Mouse (Mus musculus) E14TG2a.4 (cell line): ENCODE measurements around the gene Adam8.

Source experiments
- CTCF ChIP-seq: conservative IDR thresholded peaks from 2 replicates; pipeline ENCODE4 v1.5.1; 2014; ENCODE audit warnings: low read length
- NANOG ChIP-seq: IDR thresholded peaks from 2 replicates; pipeline ENCODE4 v1.6.1; 2014; ENCODE audit warnings: borderline replicate concordance, low read length, mixed read lengths
- POU5F1 ChIP-seq: IDR thresholded peaks from 2 replicates; pipeline ENCODE4 v1.6.1; 2014; ENCODE audit warnings: low read length, borderline replicate concordance

DNA sequence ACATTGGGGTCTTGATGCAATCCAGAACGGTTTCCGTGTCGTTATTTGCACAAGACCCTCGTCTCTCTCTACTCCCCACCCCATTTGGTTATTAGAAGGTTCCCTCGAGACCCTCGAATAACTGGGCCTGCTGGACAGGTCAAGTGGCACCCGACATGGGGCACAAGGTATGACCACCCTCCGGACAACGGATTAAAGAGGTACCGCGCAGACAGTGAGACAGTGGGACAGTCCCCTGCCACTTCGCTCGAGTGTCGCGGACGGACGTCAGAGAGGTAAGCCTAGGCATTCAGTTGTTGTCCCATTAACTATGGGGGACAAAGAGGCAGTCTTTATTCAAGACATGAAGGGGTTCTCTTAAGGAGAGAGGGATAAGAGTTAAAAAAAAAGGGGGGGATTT is 19.0 kb upstream of the Adam8 start:
- TF ChIP-seq CTCF (no peak), NANOG (no peak), POU5F1 (no peak)
